Mouse (Mus musculus) bone marrow macrophage, adult 2 months (primary cell): ENCODE data around the gene Tnn. TPM values are rescaled to one million over a fixed set of nuclear protein-coding genes. Genes with fewer than 3 reads are reported as not detected.
A peak's percentile ranks its signal among the peaks of the same experiment; 100 is the strongest.

Experiments
- H3K27ac ChIP-seq: 2 replicates; pipeline ENCODE4 v1.5.1; 2012; ENCODE audit warnings: low read depth, low read length; ENCODE audit not compliant: insufficient read depth
- H3K4me1 ChIP-seq: 2 replicates; pipeline ENCODE4 v1.6.1; 2012; ENCODE audit warnings: low read length; ENCODE audit not compliant: control insufficient read depth, insufficient read depth
- H3K4me3 ChIP-seq: 2 replicates; pipeline ENCODE4 v1.5.1; 2012; ENCODE audit warnings: mild to moderate bottlenecking, low read length, moderate library complexity; ENCODE audit not compliant: insufficient read depth
- CTCF ChIP-seq: IDR thresholded peaks from 2 replicates; pipeline ENCODE4 v1.5.1; 2012; ENCODE audit warnings: low read depth, mild to moderate bottlenecking, low read length, moderate library complexity
- POLR2A ChIP-seq: IDR thresholded peaks from 2 replicates; pipeline ENCODE4 v1.6.1; 2012; ENCODE audit warnings: mild to moderate bottlenecking, low read depth, low read length, borderline replicate concordance
- polyA plus RNA-seq: library from polyadenylated mRNA; stranded (reverse); fragments of >200 nt; gene quantifications from 2 replicates; pipeline ENCODE4 v1.2.4, GENCODE M21; 2012; ENCODE audit not compliant: missing spikeins, insufficient read depth, insufficient read length

Gene Tnn
- polyA plus RNA-seq, 1 experiment: 0.75 TPM

- Histone ChIP-seq H3K27ac (no peak overlapping the region), H3K4me1 (no peaks in the 10 kb centered on the region), H3K4me3 (peak overlapping the region; percentile 67; the same call in 1 of the 2 replicates)
- TF ChIP-seq POLR2A: no peak
Measured at GRCm38 (mm10) chr1:160045056-160045715, 108.2 kb downstream of the Tnn start.

DNA sequence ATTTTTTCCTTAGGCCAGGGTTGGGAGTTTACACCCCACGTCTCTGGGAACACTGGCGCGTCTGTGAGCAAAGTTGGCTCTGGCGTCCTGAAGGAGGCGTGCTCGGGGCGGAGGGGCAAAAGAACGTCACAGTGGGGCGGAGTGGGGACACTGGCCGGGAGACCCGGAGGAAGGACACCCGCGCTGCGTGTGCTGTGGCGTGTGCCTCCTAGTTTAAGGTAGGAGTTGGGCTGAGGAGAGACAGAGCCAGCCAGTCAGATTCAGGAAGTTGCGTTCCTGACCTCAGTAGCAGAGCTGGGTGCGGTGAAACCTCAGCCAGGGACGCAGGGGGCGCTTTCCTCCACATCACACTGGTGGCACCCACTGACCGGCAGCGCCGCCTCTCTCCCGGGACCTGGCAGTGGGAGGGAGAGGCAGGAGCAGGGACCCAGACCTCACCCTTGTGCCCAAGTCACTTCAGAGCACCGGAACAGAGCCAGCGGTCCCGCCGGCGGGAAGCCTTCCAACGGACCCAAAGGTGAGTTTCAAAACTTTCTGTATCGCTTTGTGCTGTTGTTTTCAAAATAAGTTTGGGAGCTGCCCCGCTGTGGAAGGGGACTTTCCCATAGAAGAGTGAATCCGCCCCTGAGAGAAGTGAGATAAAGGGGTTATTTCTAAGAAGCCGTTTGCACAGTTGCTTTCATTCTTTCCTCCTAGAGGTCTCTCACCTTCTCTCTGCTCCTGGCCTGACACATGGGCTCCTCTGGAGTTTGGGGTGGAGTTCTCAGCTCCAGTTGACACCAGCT is 109.0 kb downstream of the Tnn start, which contains the start of gene 4930523C07Rik:
4930523C07Rik (plus strand) TSS at position 146 of the 785 bp plus-strand sequence.
- H3K4me3 ChIP-seq: peak within 1 kb of the TSS; percentile 67
- no peak within 1 kb of the TSS for H3K27ac ChIP-seq
- no peaks in the 10 kb centered on the region for H3K4me1 ChIP-seq
- no peak; the same call in 1 of the 2 replicates for TF ChIP-seq CTCF
- no peak for TF ChIP-seq POLR2A

- TF ChIP-seq CTCF: no peak
- TF ChIP-seq POLR2A: no peak
- Histone ChIP-seq H3K4me3 (no peak overlapping the region), H3K27ac (no peak overlapping the region), H3K4me1 (no peaks in the 10 kb centered on the region)
Measured at GRCm38 (mm10) chr1:160043271-160043975, 110.0 kb downstream of the Tnn start.

GRCm38 (mm10) chr1:160042351-160042750 is 111.0 kb downstream of the Tnn start:
- Histone ChIP-seq H3K4me1 (peaks cover 3% of the 10 kb centered on the region), H3K4me3 (no peak overlapping the region), H3K27ac (no peak overlapping the region)
- no peak for TF ChIP-seq POLR2A
- TF ChIP-seq CTCF: no peak

- TF ChIP-seq CTCF (no peak), POLR2A (no peak)
- no peak overlapping the region for H3K27ac ChIP-seq
- peaks cover 13% of the 10 kb centered on the region for H3K4me1 ChIP-seq
- H3K4me3 ChIP-seq: no peak overlapping the region
Measured at GRCm38 (mm10) chr1:160041264-160041775, 112.1 kb downstream of the Tnn start.

- Histone ChIP-seq H3K4me1 (peaks cover 13% of the 10 kb centered on the region), H3K4me3 (no peak overlapping the region), H3K27ac (no peak overlapping the region)
- TF ChIP-seq POLR2A: no peak
Measured at GRCm38 (mm10) chr1:160039951-160040645, 113.3 kb downstream of the Tnn start.

DNA sequence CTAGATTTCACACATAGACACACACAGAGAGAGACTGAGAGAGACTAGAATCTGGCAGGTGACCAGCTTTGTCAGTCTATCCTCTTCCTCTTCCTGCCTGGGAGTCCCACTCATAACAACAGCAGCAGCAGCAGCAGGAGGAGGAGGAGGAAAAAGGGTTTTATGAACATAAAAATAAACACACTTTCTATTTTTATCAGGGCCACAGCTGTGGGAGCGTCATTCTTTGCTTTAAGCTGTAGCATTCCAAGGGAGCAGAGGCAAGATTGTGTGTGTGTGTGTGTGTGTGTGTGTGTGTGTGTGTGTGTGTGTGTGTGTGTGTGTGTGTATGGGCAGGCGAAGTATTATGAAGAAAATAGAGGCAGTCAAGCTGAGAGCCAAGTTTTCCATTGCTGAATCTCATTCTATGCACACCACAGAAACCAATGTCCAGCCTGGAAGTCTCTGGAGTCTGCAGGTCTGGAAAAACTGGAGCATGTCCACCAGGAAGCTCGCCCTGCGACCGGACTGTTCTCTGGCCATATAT is 116.3 kb downstream of the Tnn start:
- Histone ChIP-seq H3K27ac (peak overlapping the region; percentile 33), H3K4me3 (no peak overlapping the region), H3K4me1 (peaks cover 13% of the 10 kb centered on the region)
- TF ChIP-seq CTCF (no peak), POLR2A (no peak)

DNA sequence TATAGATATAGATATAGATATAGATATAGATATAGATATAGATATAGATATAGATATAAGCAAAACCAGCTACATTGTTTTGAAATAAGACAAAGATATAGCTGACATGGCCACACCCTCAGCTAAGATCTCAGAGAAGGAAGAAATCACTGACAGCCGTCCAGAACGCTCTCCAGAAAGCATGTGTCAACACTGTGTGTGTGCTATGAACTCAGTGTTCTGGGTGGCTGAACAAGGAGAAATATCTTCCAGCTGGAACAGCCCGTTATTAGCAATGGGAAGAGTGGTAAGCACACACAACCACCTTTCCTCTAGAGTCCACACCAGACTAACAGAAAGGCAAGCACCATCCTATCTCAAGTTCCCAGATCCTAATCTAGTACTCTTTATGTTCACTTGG is 117.8 kb downstream of the Tnn start:
- no peak overlapping the region for H3K27ac ChIP-seq
- no peak for TF ChIP-seq POLR2A
- no peak for TF ChIP-seq CTCF
- H3K4me3 ChIP-seq: no peak overlapping the region
- H3K4me1 ChIP-seq: peaks cover 13% of the 10 kb centered on the region

Other genes starting within 250 kb of the Tnn start
- gene 4930523C07Rik, start 109.2 kb downstream of the Tnn start, polyA plus RNA-seq: 8.8 and 9.3 TPM in 2 replicates
- 56.0 and 72.4 TPM in 2 replicates for gene Mrps14, start 41.6 kb upstream of the Tnn start, polyA plus RNA-seq
- gene Cacybp, start 59.3 kb upstream of the Tnn start, polyA plus RNA-seq: 48.1 and 57.4 TPM in 2 replicates